Mouse (Mus musculus) liver, embryonic 14.5 days (tissue): Measurements from ENCODE around the gene Esrrg. TPM values are rescaled to one million over a fixed set of nuclear protein-coding genes. Genes with fewer than 3 reads are reported as not detected.
A peak's percentile ranks its signal among the peaks of the same experiment; 100 is the strongest.

ENCODE experiments used
- ATAC-seq: fragments of 200-750 bp; cut with Nextera tagmentation; 2 replicates; pipeline ENCODE4 v1.8.0; 2017; ENCODE audit warnings: moderate number of reproducible peaks, mild to moderate bottlenecking, moderate library complexity; ENCODE audit not compliant: insufficient read depth
- DNase-seq, 3 experiments: peaks; one replicate each; pipeline ENCODE4 v3.0.0-alpha.2; 2012 to 2013; ENCODE audit warnings: low read depth in 3 of 3, low spot score in 3 of 3
- H3K27ac ChIP-seq: fragments of 300-500 bp; sonication (generic); 2 replicates; pipeline ENCODE4 v1.5.1; 2014; ENCODE audit warnings: moderate library complexity, mild to moderate bottlenecking, control low read depth, inconsistent platforms
- H3K27me3 ChIP-seq: fragments of 300-500 bp; sonication (generic); 2 replicates; pipeline ENCODE4 v1.6.1; 2014; ENCODE audit warnings: mild to moderate bottlenecking, low read length, moderate library complexity; ENCODE audit not compliant: control insufficient read depth, insufficient read depth
- H3K36me3 ChIP-seq: fragments of 300-500 bp; sonication (generic); replicated peaks from 2 replicates; pipeline ENCODE4 v1.6.1; 2014; ENCODE audit warnings: low read depth; ENCODE audit not compliant: control insufficient read depth, insufficient read depth
- H3K4me1 ChIP-seq, 2 experiments: fragments of 200-500 bp in 1 of 2; fragments of 300-500 bp in 1 of 2; sonication (generic) in 1 of 2; replicated peaks; 2 replicates each; pipeline ENCODE4 v1.6.1; 2012 to 2014; ENCODE audit warnings: antibody characterized with exemption in 1 of 2, inconsistent platforms in 1 of 2, low read length in 1 of 2; ENCODE audit not compliant: control insufficient read depth in 2 of 2, insufficient read depth in 2 of 2
- H3K4me2 ChIP-seq: fragments of 300-500 bp; sonication (generic); 2 replicates; pipeline ENCODE4 v1.6.1; 2014; ENCODE audit warnings: low read depth, mild to moderate bottlenecking, control low read depth, moderate library complexity
- H3K4me3 ChIP-seq, 2 experiments: fragments of 200-500 bp in 1 of 2; fragments of 300-500 bp in 1 of 2; sonication (generic) in 1 of 2; 2 replicates each; pipeline ENCODE4 v1.5.1; 2012 to 2014; ENCODE audit warnings: low read depth in 2 of 2, low read length in 2 of 2, mild to moderate bottlenecking in 2 of 2, control low read depth in 1 of 2, inconsistent platforms in 1 of 2, moderate library complexity in 1 of 2; ENCODE audit not compliant: insufficient read depth in 1 of 2
- H3K9ac ChIP-seq: fragments of 300-500 bp; sonication (generic); replicated peaks from 2 replicates; pipeline ENCODE4 v1.6.1; 2014; ENCODE audit warnings: mild to moderate bottlenecking, control low read depth, moderate library complexity
- H3K9me3 ChIP-seq: fragments of 300-500 bp; sonication (generic); 2 replicates; pipeline ENCODE4 v1.6.1; 2016; ENCODE audit warnings: low read length, mixed read lengths; ENCODE audit not compliant: control insufficient read depth
- CTCF ChIP-seq: IDR thresholded peaks from 2 replicates; pipeline ENCODE4 v1.5.1; 2016; ENCODE audit warnings: antibody characterized with exemption, low read depth, control low read depth
- EP300 ChIP-seq: IDR thresholded peaks from 2 replicates; pipeline ENCODE4 v1.6.1; 2016; ENCODE audit warnings: antibody characterized with exemption, low read depth
- WGBS: fragments of 180-500 bp; shearing (Covaris S2); extraction: QIAGEN DNeasy Blood & Tissue Kit; methylation state at CpG from one replicate; pipeline ENCODE4 v1.1.7; 2014; ENCODE audit not compliant: insufficient replicate concordance; 5-methylcytosine and 5-hydroxymethylcytosine counted together
- polyA plus RNA-seq, 2 experiments: library from polyadenylated mRNA; depleted of rRNA in 1 of 2; stranded (reverse) in 1 of 2; unstranded in 1 of 2; fragments of >200 nt; fragmentation: Nextera tagmentation in 1 of 2; extraction: Ambion mirVana in 1 of 2; gene quantifications; 2 replicates each; pipeline versions ENCODE4 v1.2.1 to v1.2.3; 2012 to 2014

The Esrrg gene
- polyA plus RNA-seq, 2 experiments, result 0.03 TPM

DNA sequence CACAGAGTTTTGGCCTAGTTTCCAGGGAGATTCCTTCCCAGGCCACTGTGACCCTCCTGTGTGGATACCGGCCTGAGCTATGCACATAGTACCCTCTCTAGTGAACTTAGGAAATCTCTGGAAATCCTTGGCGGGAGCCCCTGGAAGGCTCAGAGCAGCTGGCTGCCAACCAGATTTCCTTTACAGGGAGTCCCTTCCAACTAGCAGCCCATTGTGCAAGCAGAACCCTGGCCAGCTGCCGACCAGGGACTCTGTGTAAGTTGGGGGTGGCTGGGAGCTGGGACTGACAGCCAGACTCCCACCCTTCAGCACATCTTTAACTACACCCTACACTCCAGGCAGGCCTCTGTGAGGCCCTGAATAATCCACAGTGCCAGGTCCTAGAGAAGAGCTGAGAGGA, 509.5 kb downstream of the Esrrg start:
- ATAC-seq (no peak), DNase-seq (no peak)
- Histone ChIP-seq H3K9me3 (no peaks in the 10 kb centered on the region), H3K27me3 (no peaks in the 10 kb centered on the region), H3K4me1 (no peaks in the 10 kb centered on the region), H3K36me3 (no peaks in the 10 kb centered on the region), H3K27ac (no peak overlapping the region), H3K4me2 (no peak overlapping the region), H3K9ac (no peak overlapping the region), H3K4me3 (no peak overlapping the region)
- no peak for TF ChIP-seq EP300
- TF ChIP-seq CTCF, result no peak
- WGBS, result 51% methylated on average over 3 of the region's 3 CpGs

DNA sequence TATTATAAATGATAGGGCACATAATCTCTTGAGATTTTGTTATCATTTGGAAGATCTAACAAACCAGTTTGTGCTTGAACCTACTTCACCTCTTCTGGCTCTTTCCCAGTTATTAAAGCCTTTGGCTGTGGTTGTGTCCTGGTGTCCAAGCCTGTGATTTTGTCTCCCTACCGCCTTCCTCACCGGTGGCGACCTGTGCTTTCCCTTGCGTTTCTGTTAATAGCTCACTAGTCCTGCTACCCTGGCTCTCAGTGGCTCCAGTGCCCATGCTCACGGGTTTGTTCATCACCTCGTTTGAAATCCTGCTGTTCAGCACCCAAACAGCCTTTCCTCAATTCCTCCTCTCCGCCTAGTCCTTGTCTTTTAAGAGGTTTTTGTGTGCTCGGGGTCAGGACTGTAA, 511.2 kb downstream of the Esrrg start:
- Histone ChIP-seq H3K27ac (no peak overlapping the region), H3K9me3 (no peaks in the 10 kb centered on the region), H3K4me1 (no peaks in the 10 kb centered on the region), H3K27me3 (no peaks in the 10 kb centered on the region), H3K4me3 (no peak overlapping the region), H3K36me3 (no peaks in the 10 kb centered on the region), H3K4me2 (no peak overlapping the region), H3K9ac (no peak overlapping the region)
- DNase-seq (no peak), ATAC-seq (no peak)
- WGBS, result 62% methylated on average over 8 of the region's 8 CpGs
- no peak for TF ChIP-seq CTCF
- no peak for TF ChIP-seq EP300

DNA sequence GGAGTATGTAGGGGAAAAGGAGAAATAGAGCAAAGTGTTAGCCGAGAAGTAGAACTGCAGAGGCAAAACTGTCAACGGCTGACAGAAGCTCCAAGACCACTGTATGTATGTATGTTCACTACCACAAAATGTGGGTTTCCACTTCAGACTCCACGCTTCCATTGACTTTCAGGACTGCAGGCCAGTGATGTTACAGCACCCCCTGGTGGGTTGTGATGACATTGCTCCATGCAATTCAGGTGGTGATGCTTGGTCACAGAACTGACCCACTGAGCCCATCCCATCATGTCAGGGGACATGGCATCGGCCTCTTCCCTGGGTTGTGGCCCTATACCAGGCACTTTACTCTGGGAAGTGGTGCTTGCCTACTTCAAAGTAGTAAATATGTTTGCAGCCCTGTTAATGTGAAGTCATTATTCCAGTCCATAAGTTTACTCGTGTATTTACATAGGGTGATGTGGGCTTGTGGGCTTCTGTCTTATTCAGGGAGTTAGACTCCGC, 517.0 kb downstream of the Esrrg start:
- TF ChIP-seq CTCF (peak; percentile 42), EP300 (no peak)
- H3K4me3 ChIP-seq, result no peak overlapping the region
- no peak for ATAC-seq
- WGBS, result 60% methylated on average over 6 of the region's 6 CpGs
- H3K9me3 ChIP-seq, result no peaks in the 10 kb centered on the region
- H3K27ac ChIP-seq, result no peak overlapping the region
- no peaks in the 10 kb centered on the region for H3K4me1 ChIP-seq
- H3K36me3 ChIP-seq, result no peaks in the 10 kb centered on the region
- no peak for DNase-seq
- H3K9ac ChIP-seq, result no peak overlapping the region
- no peak overlapping the region for H3K4me2 ChIP-seq
- no peaks in the 10 kb centered on the region for H3K27me3 ChIP-seq

DNA sequence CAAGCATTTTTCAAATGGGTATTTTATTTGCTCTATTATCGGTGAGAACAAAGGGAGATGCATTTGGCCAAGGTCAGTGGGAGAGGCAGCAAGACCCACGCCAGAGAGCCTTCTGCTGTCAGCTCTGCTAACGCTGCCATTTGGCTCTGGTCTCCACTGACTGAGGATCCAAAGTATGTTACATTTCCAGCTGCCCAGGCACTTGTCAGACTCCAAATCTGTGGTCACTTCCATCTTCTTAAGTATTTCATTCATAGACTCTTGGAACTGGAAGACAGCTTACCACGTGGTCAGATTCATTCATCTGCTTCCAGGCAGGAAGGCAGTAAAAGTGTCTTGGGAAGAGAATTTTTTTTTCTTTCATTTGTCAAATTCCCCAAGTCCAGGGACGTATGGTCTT, 527.5 kb downstream of the Esrrg start:
- 43% methylated on average over 5 of the region's 5 CpGs for WGBS
- TF ChIP-seq EP300, result no peak
- no peak overlapping the region for H3K9ac ChIP-seq
- H3K9me3 ChIP-seq, result no peaks in the 10 kb centered on the region
- H3K27ac ChIP-seq, result no peak overlapping the region
- H3K4me2 ChIP-seq, result no peak overlapping the region
- no peak overlapping the region for H3K4me3 ChIP-seq
- DNase-seq, result no peak
- ATAC-seq, result no peak
- no peaks in the 10 kb centered on the region for H3K36me3 ChIP-seq
- H3K4me1 ChIP-seq, result no peaks in the 10 kb centered on the region
- no peaks in the 10 kb centered on the region for H3K27me3 ChIP-seq

DNA sequence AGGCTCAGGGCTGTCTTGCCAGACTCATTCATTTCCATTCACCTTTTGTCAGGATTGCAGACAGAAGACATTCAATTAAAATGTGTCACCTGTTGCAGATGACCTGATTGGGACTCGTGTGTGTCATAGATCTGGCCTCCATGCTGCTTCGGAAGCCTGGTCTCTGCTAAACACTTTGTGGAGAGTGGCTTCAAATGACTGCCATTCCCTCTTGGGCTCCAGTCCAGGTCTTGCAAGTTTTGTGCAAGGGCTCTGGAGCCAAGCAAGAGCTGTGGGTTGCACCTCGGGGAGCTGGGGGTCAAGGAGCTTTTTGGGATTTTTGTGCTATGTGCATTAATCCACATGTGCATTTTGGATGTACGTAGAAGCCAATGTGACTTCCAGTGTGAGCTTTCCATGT, 530.9 kb downstream of the Esrrg start:
- Histone ChIP-seq H3K4me3 (no peak overlapping the region), H3K9ac (no peak overlapping the region), H3K27me3 (no peaks in the 10 kb centered on the region), H3K36me3 (no peaks in the 10 kb centered on the region), H3K9me3 (no peaks in the 10 kb centered on the region), H3K4me2 (no peak overlapping the region), H3K27ac (no peak overlapping the region), H3K4me1 (no peaks in the 10 kb centered on the region)
- WGBS, result 52% methylated on average over 4 of the region's 4 CpGs
- ATAC-seq (no peak), DNase-seq (no peak)
- TF ChIP-seq CTCF (no peak), EP300 (no peak)

DNA sequence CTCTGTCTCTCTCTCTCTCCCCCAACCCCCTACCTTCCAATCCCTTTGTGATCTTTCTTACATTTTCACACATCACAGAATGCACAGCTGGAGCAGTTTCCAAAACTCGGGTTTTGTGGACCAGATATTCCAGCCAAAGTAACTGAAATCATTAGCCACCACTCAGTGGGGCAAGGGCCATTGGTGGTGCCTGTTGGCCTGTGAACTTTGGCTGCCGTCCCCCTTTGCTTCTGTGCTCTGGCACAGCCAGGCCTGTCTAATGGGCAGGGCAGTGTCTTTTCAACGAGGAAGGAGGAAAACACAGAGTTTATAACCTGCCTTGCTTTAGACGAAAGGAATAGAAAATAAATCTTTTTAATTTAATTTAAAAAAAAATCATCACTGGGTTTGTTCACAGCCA, 531.6 kb downstream of the Esrrg start:
- Histone ChIP-seq H3K27ac (no peak overlapping the region), H3K27me3 (no peaks in the 10 kb centered on the region), H3K9ac (no peak overlapping the region), H3K4me2 (no peak overlapping the region), H3K9me3 (no peaks in the 10 kb centered on the region), H3K4me1 (no peaks in the 10 kb centered on the region), H3K36me3 (no peaks in the 10 kb centered on the region), H3K4me3 (no peak overlapping the region)
- WGBS, result 47% methylated on average over 4 of the region's 4 CpGs
- no peak for DNase-seq
- ATAC-seq, result no peak
- TF ChIP-seq CTCF, result no peak
- no peak for TF ChIP-seq EP300
